Mouse (Mus musculus) midbrain, embryonic 12.5 days (tissue): ENCODE results near the gene Chsy1. TPM values are rescaled to one million over a fixed set of nuclear protein-coding genes. Genes with fewer than 3 reads are reported as not detected.
A peak's percentile ranks its signal among the peaks of the same experiment; 100 is the strongest.

Source experiments
- ATAC-seq: fragments of 200-750 bp; cut with Nextera tagmentation; 2 replicates; pipeline ENCODE4 v1.8.0; 2017; ENCODE audit warnings: low read depth, moderate TSS enrichment, moderate library complexity; ENCODE audit not compliant: low FRiP score
- H3K27ac ChIP-seq: fragments of 300-500 bp; sonication (generic); replicated peaks from 2 replicates; pipeline ENCODE4 v1.5.1; 2016; ENCODE audit warnings: mild to moderate bottlenecking
- H3K27me3 ChIP-seq: fragments of 300-500 bp; sonication (generic); 2 replicates; pipeline ENCODE4 v1.6.1; 2016; ENCODE audit warnings: mild to moderate bottlenecking
- H3K36me3 ChIP-seq: fragments of 300-500 bp; sonication (generic); 2 replicates; pipeline ENCODE4 v1.6.1; 2016
- H3K4me1 ChIP-seq: fragments of 300-500 bp; sonication (generic); 2 replicates; pipeline ENCODE4 v1.6.1; 2016
- H3K4me2 ChIP-seq: fragments of 300-500 bp; sonication (generic); replicated peaks from 2 replicates; pipeline ENCODE4 v1.6.1; 2016; ENCODE audit warnings: mild to moderate bottlenecking, moderate library complexity
- H3K4me3 ChIP-seq: fragments of 300-500 bp; sonication (generic); 2 replicates; pipeline ENCODE4 v1.5.1; 2016; ENCODE audit warnings: mild to moderate bottlenecking
- H3K9ac ChIP-seq: fragments of 300-500 bp; sonication (generic); replicated peaks from 2 replicates; pipeline ENCODE4 v1.6.1; 2016; ENCODE audit warnings: mild to moderate bottlenecking, moderate library complexity
- H3K9me3 ChIP-seq: fragments of 300-500 bp; sonication (generic); 2 replicates; pipeline ENCODE4 v1.6.1; 2016; ENCODE audit warnings: mild to moderate bottlenecking
- WGBS: fragments of 180-500 bp; shearing (Covaris S2); methylation state at CpG from one replicate; pipeline ENCODE4 v1.1.7; 2016; 5-methylcytosine and 5-hydroxymethylcytosine counted together
- polyA plus RNA-seq: library from polyadenylated mRNA; unstranded; fragments of >200 nt; fragmentation: Nextera tagmentation; extraction: Ambion mirVana; gene quantifications from 2 replicates; pipeline ENCODE4 v1.2.1, GENCODE M21; 2016

Chsy1 gene
- polyA plus RNA-seq, 1 experiment from 2014 or later: 13.2 TPM

- Histone ChIP-seq H3K9me3 (no peaks in the 10 kb centered on the region), H3K27ac (no peak overlapping the region), H3K4me1 (no peaks in the 10 kb centered on the region), H3K36me3 (peaks cover 52% of the 10 kb centered on the region), H3K4me2 (no peak overlapping the region), H3K27me3 (no peaks in the 10 kb centered on the region), H3K9ac (no peak overlapping the region), H3K4me3 (no peak overlapping the region)
- ATAC-seq: no peak
- WGBS: 87% methylated on average over 7 of the region's 7 CpGs
These were observed 17.8 kb upstream of the Chsy1 start for GRCm38 (mm10) chr7:66091553-66091952.

- no peak overlapping the region for H3K4me2 ChIP-seq
- ATAC-seq: no peak
- H3K9ac ChIP-seq: no peak overlapping the region
- H3K36me3 ChIP-seq: peaks cover 41% of the 10 kb centered on the region
- H3K9me3 ChIP-seq: no peaks in the 10 kb centered on the region
- 91% methylated on average over 8 of the region's 8 CpGs for WGBS
- H3K4me1 ChIP-seq: no peaks in the 10 kb centered on the region
- H3K27ac ChIP-seq: no peak overlapping the region
- H3K27me3 ChIP-seq: no peaks in the 10 kb centered on the region
- H3K4me3 ChIP-seq: no peak overlapping the region
These were observed 16.7 kb upstream of the Chsy1 start for GRCm38 (mm10) chr7:66092656-66093055.

GRCm38 (mm10) chr7:66094141-66094540 is 15.2 kb upstream of the Chsy1 start:
- H3K27ac ChIP-seq: no peak overlapping the region
- 83% methylated on average over 5 of the region's 5 CpGs for WGBS
- no peaks in the 10 kb centered on the region for H3K4me1 ChIP-seq
- no peak overlapping the region for H3K9ac ChIP-seq
- no peak for ATAC-seq
- H3K27me3 ChIP-seq: no peaks in the 10 kb centered on the region
- no peak overlapping the region for H3K4me2 ChIP-seq
- H3K9me3 ChIP-seq: no peaks in the 10 kb centered on the region
- no peak overlapping the region for H3K4me3 ChIP-seq
- H3K36me3 ChIP-seq: peaks cover 26% of the 10 kb centered on the region

- no peak overlapping the region for H3K9ac ChIP-seq
These were observed 10.5 kb upstream of the Chsy1 start for GRCm38 (mm10) chr7:66098803-66099202.

GRCm38 (mm10) chr7:66101866-66102265 is 7.4 kb upstream of the Chsy1 start:
- no peaks in the 10 kb centered on the region for H3K4me1 ChIP-seq
- 13% methylated on average over 4 of the region's 4 CpGs for WGBS
- H3K9ac ChIP-seq: no peak overlapping the region
- ATAC-seq: no peak
- peaks cover 22% of the 10 kb centered on the region for H3K27me3 ChIP-seq
- H3K9me3 ChIP-seq: no peaks in the 10 kb centered on the region
- no peak overlapping the region for H3K4me3 ChIP-seq
- no peak overlapping the region for H3K27ac ChIP-seq
- no peaks in the 10 kb centered on the region for H3K36me3 ChIP-seq
- H3K4me2 ChIP-seq: no peak overlapping the region

More at GRCm38 (mm10) chr7:66098803-66099202, 10.5 kb upstream of the Chsy1 start:
- Histone ChIP-seq H3K27ac (no peak overlapping the region), H3K27me3 (peaks cover 12% of the 10 kb centered on the region; the same call in 1 of the 2 replicates), H3K4me1 (no peaks in the 10 kb centered on the region), H3K9me3 (no peaks in the 10 kb centered on the region), H3K36me3 (no peaks in the 10 kb centered on the region), H3K4me3 (no peak overlapping the region), H3K4me2 (no peak overlapping the region)
- ATAC-seq: no peak
- WGBS: 90% methylated on average over 7 of the region's 7 CpGs

- Histone ChIP-seq H3K27ac (no peak overlapping the region), H3K27me3 (peaks cover 31% of the 10 kb centered on the region), H3K9me3 (no peaks in the 10 kb centered on the region), H3K36me3 (no peaks in the 10 kb centered on the region), H3K4me2 (no peak overlapping the region), H3K4me1 (peaks cover 5% of the 10 kb centered on the region), H3K4me3 (no peak overlapping the region), H3K9ac (no peak overlapping the region)
- no peak for ATAC-seq
- WGBS: 88% methylated on average over 5 of the region's 5 CpGs
These were observed 4.8 kb upstream of the Chsy1 start for GRCm38 (mm10) chr7:66104531-66104930.

- Histone ChIP-seq H3K4me3 (no peak overlapping the region), H3K4me2 (no peak overlapping the region), H3K4me1 (peaks cover 9% of the 10 kb centered on the region), H3K27ac (no peak overlapping the region), H3K9me3 (no peaks in the 10 kb centered on the region), H3K27me3 (peaks cover 25% of the 10 kb centered on the region), H3K36me3 (no peaks in the 10 kb centered on the region), H3K9ac (no peak overlapping the region)
- 81% methylated on average over 4 of the region's 4 CpGs for WGBS
- ATAC-seq: no peak
These were observed 3.5 kb upstream of the Chsy1 start for GRCm38 (mm10) chr7:66105771-66106170.

- Histone ChIP-seq H3K9me3 (no peaks in the 10 kb centered on the region), H3K9ac (no peak overlapping the region), H3K27ac (no peak overlapping the region), H3K36me3 (no peaks in the 10 kb centered on the region), H3K4me2 (no peak overlapping the region), H3K4me3 (no peak overlapping the region), H3K27me3 (peaks cover 19% of the 10 kb centered on the region), H3K4me1 (peaks cover 15% of the 10 kb centered on the region)
- ATAC-seq: no peak
- 82% methylated on average over 7 of the region's 7 CpGs for WGBS
These were observed 2.7 kb upstream of the Chsy1 start for GRCm38 (mm10) chr7:66106581-66107056.

- Histone ChIP-seq H3K4me3 (no peak overlapping the region), H3K9ac (no peak overlapping the region), H3K4me2 (no peak overlapping the region), H3K27me3 (peaks cover 19% of the 10 kb centered on the region), H3K4me1 (peaks cover 18% of the 10 kb centered on the region), H3K36me3 (no peaks in the 10 kb centered on the region), H3K9me3 (no peaks in the 10 kb centered on the region), H3K27ac (no peak overlapping the region)
- no peak for ATAC-seq
- WGBS: 81% methylated on average over 11 of the region's 11 CpGs
These were observed 2.1 kb upstream of the Chsy1 start for GRCm38 (mm10) chr7:66107206-66107605.

GRCm38 (mm10) chr7:66107930-66108329 is 1.4 kb upstream of the Chsy1 start:
- H3K36me3 ChIP-seq: no peaks in the 10 kb centered on the region
- no peak overlapping the region for H3K27ac ChIP-seq
- H3K9ac ChIP-seq: no peak overlapping the region
- no peak for ATAC-seq
- H3K9me3 ChIP-seq: no peaks in the 10 kb centered on the region
- peaks cover 22% of the 10 kb centered on the region for H3K4me1 ChIP-seq
- H3K27me3 ChIP-seq: peaks cover 19% of the 10 kb centered on the region
- no peak overlapping the region for H3K4me2 ChIP-seq
- no peak overlapping the region for H3K4me3 ChIP-seq
- WGBS: 9% methylated on average over 7 of the region's 7 CpGs

GRCm38 (mm10) chr7:66109855-66110635 is 730 bp downstream of the Chsy1 start:
- Histone ChIP-seq H3K4me1 (peaks cover 35% of the 10 kb centered on the region), H3K9ac (peak overlapping the region; percentile 93), H3K27ac (peak overlapping the region; percentile 96), H3K4me2 (peak overlapping the region; percentile 74), H3K4me3 (peak overlapping the region; percentile 94), H3K9me3 (no peaks in the 10 kb centered on the region), H3K36me3 (no peaks in the 10 kb centered on the region), H3K27me3 (peaks cover 13% of the 10 kb centered on the region)
- peak; percentile 61 for ATAC-seq
- WGBS: under 1% methylated on average over 62 of the region's 77 CpGs

- H3K27ac ChIP-seq: peak overlapping the region; percentile 96
These were observed 1.4 kb downstream of the Chsy1 start for GRCm38 (mm10) chr7:66110636-66111112.

More at GRCm38 (mm10) chr7:66110636-66111112, 1.4 kb downstream of the Chsy1 start:
- Histone ChIP-seq H3K4me3 (peak overlapping the region; percentile 94), H3K27me3 (peaks cover 13% of the 10 kb centered on the region), H3K9me3 (no peaks in the 10 kb centered on the region), H3K36me3 (no peaks in the 10 kb centered on the region), H3K4me1 (peaks cover 41% of the 10 kb centered on the region), H3K4me2 (peak overlapping the region; percentile 74), H3K9ac (peak overlapping the region; percentile 93)
- 2% methylated on average over 10 of the region's 10 CpGs for WGBS
- no peak for ATAC-seq
